Mouse (Mus musculus) stomach, embryonic 16.5 days (tissue): ENCODE measurements around the gene Bach2. TPM values are rescaled to one million over a fixed set of nuclear protein-coding genes. Genes with fewer than 3 reads are reported as not detected.

ENCODE experiments used
- ATAC-seq: fragments of 200-750 bp; cut with Nextera tagmentation; 2 replicates; pipeline ENCODE4 v1.8.0; 2017; ENCODE audit warnings: moderate number of reproducible peaks, moderate TSS enrichment; ENCODE audit not compliant: insufficient read depth, low FRiP score
- H3K27ac ChIP-seq: fragments of 300-500 bp; sonication (generic); 2 replicates; pipeline ENCODE4 v1.5.1; 2014; ENCODE audit warnings: low read length
- H3K27me3 ChIP-seq: fragments of 300-500 bp; sonication (generic); 2 replicates; pipeline ENCODE4 v1.6.1; 2014; ENCODE audit warnings: low read length, control low read depth, mixed read lengths; ENCODE audit not compliant: control insufficient read depth, insufficient read depth
- H3K36me3 ChIP-seq: fragments of 300-500 bp; sonication (generic); 2 replicates; pipeline ENCODE4 v1.6.1; 2014; ENCODE audit warnings: low read length; ENCODE audit not compliant: control insufficient read depth, insufficient read depth
- H3K4me1 ChIP-seq: fragments of 300-500 bp; sonication (generic); 2 replicates; pipeline ENCODE4 v1.6.1; 2014; ENCODE audit warnings: low read length, control low read depth, mixed read lengths; ENCODE audit not compliant: control insufficient read depth, insufficient read depth
- H3K4me2 ChIP-seq: fragments of 300-500 bp; sonication (generic); 2 replicates; pipeline ENCODE4 v1.6.1; 2014; ENCODE audit warnings: low read depth, low read length, mixed read lengths
- H3K4me3 ChIP-seq: fragments of 300-500 bp; sonication (generic); replicated peaks from 2 replicates; pipeline ENCODE4 v1.5.1; 2014; ENCODE audit warnings: mild to moderate bottlenecking, low read length
- H3K9ac ChIP-seq: fragments of 300-500 bp; sonication (generic); 2 replicates; pipeline ENCODE4 v1.6.1; 2014; ENCODE audit warnings: low read length
- H3K9me3 ChIP-seq: fragments of 300-500 bp; sonication (generic); replicated peaks from 2 replicates; pipeline ENCODE4 v1.6.1; 2016; ENCODE audit warnings: low read length, control low read depth; ENCODE audit not compliant: control insufficient read depth
- WGBS: fragments of 180-500 bp; shearing (Covaris S2); extraction: QIAGEN DNeasy Blood & Tissue Kit; methylation state at CpG from one replicate; pipeline ENCODE4 v1.1.7; 2014; 5-methylcytosine and 5-hydroxymethylcytosine counted together
- polyA plus RNA-seq: library from polyadenylated mRNA; unstranded; fragments of >200 nt; fragmentation: Nextera tagmentation; extraction: Ambion mirVana; gene quantifications from 2 replicates; pipeline ENCODE4 v1.2.1, GENCODE M21; 2015

The Bach2 gene
- polyA plus RNA-seq, 1 experiment from 2014 or later: 3.5 TPM

- Histone ChIP-seq H3K4me2 (peak overlapping the region; percentile 20; the same call in 1 of the 2 replicates), H3K4me3 (no peak overlapping the region), H3K36me3 (no peaks in the 10 kb centered on the region), H3K27me3 (no peaks in the 10 kb centered on the region), H3K27ac (no peak overlapping the region), H3K9me3 (no peaks in the 10 kb centered on the region), H3K4me1 (peaks cover 14% of the 10 kb centered on the region), H3K9ac (no peak overlapping the region)
- WGBS: 25% methylated on average over 18 of the region's 18 CpGs
- no peak for ATAC-seq
Measured at GRCm38 (mm10) chr4:32481366-32482055, 242.9 kb downstream of the Bach2 start.

- no peak overlapping the region for H3K4me2 ChIP-seq
- no peaks in the 10 kb centered on the region for H3K27me3 ChIP-seq
- no peak overlapping the region for H3K4me3 ChIP-seq
- WGBS: 86% methylated on average over 8 of the region's 8 CpGs
- no peak overlapping the region for H3K9ac ChIP-seq
- no peak overlapping the region for H3K27ac ChIP-seq
- no peaks in the 10 kb centered on the region for H3K9me3 ChIP-seq
- H3K4me1 ChIP-seq: peaks cover 18% of the 10 kb centered on the region
- H3K36me3 ChIP-seq: no peaks in the 10 kb centered on the region
- no peak for ATAC-seq
Measured at GRCm38 (mm10) chr4:32482138-32482537, 243.5 kb downstream of the Bach2 start.

- WGBS: 38% methylated on average over 8 of the region's 8 CpGs
- no peak for ATAC-seq
- Histone ChIP-seq H3K9me3 (no peaks in the 10 kb centered on the region), H3K9ac (no peak overlapping the region), H3K27me3 (no peaks in the 10 kb centered on the region), H3K4me3 (no peak overlapping the region), H3K4me2 (no peak overlapping the region), H3K36me3 (no peaks in the 10 kb centered on the region), H3K4me1 (peaks cover 21% of the 10 kb centered on the region), H3K27ac (no peak overlapping the region)
Measured at GRCm38 (mm10) chr4:32482936-32483335, 244.3 kb downstream of the Bach2 start.

GRCm38 (mm10) chr4:32485848-32486247 is 247.2 kb downstream of the Bach2 start:
- 16% methylated on average over 5 of the region's 5 CpGs for WGBS
- Histone ChIP-seq H3K36me3 (no peaks in the 10 kb centered on the region), H3K9me3 (no peaks in the 10 kb centered on the region), H3K4me2 (peak overlapping the region; percentile 29; the same call in 1 of the 2 replicates), H3K4me1 (peaks cover 21% of the 10 kb centered on the region), H3K27ac (peak overlapping the region; percentile 62), H3K27me3 (no peaks in the 10 kb centered on the region), H3K9ac (no peak overlapping the region), H3K4me3 (no peak overlapping the region)
- ATAC-seq: no peak

- ATAC-seq: peak; percentile 73; the same call in 1 of the 2 replicates
- no peaks in the 10 kb centered on the region for H3K9me3 ChIP-seq
- 49% methylated on average over 17 of the region's 17 CpGs for WGBS
- H3K4me3 ChIP-seq: no peak overlapping the region
- no peaks in the 10 kb centered on the region for H3K27me3 ChIP-seq
- peak overlapping the region; percentile 40 for H3K9ac ChIP-seq
- peaks cover 19% of the 10 kb centered on the region for H3K4me1 ChIP-seq
- peak overlapping the region; percentile 62 for H3K27ac ChIP-seq
- peak overlapping the region; percentile 29 for H3K4me2 ChIP-seq
- no peaks in the 10 kb centered on the region for H3K36me3 ChIP-seq
Measured at GRCm38 (mm10) chr4:32486654-32487398, 248.2 kb downstream of the Bach2 start.

GRCm38 (mm10) chr4:32489186-32489585 is 250.6 kb downstream of the Bach2 start:
- H3K27me3 ChIP-seq: no peaks in the 10 kb centered on the region
- no peaks in the 10 kb centered on the region for H3K36me3 ChIP-seq
- H3K9me3 ChIP-seq: no peaks in the 10 kb centered on the region
- ATAC-seq: no peak
- H3K9ac ChIP-seq: no peak overlapping the region
- 88% methylated on average over 1 of the region's 1 CpGs for WGBS
- no peak overlapping the region for H3K4me2 ChIP-seq
- H3K4me1 ChIP-seq: peaks cover 19% of the 10 kb centered on the region
- no peak overlapping the region for H3K4me3 ChIP-seq
- no peak overlapping the region for H3K27ac ChIP-seq

- H3K27me3 ChIP-seq: no peaks in the 10 kb centered on the region
- ATAC-seq: no peak
- peaks cover 3% of the 10 kb centered on the region; the same call in 1 of the 2 replicates for H3K9me3 ChIP-seq
- H3K4me1 ChIP-seq: peaks cover 14% of the 10 kb centered on the region
- H3K4me2 ChIP-seq: no peak overlapping the region
- no peaks in the 10 kb centered on the region for H3K36me3 ChIP-seq
- 54% methylated on average over 8 of the region's 8 CpGs for WGBS
- H3K4me3 ChIP-seq: no peak overlapping the region
- H3K9ac ChIP-seq: no peak overlapping the region
- H3K27ac ChIP-seq: no peak overlapping the region
Measured at GRCm38 (mm10) chr4:32491176-32491575, 252.6 kb downstream of the Bach2 start.

GRCm38 (mm10) chr4:32492834-32493233 is 254.2 kb downstream of the Bach2 start:
- no peak overlapping the region for H3K4me2 ChIP-seq
- H3K4me1 ChIP-seq: peaks cover 4% of the 10 kb centered on the region; the same call in 1 of the 2 replicates
- no peak overlapping the region for H3K4me3 ChIP-seq
- H3K9me3 ChIP-seq: peaks cover 3% of the 10 kb centered on the region; the same call in 1 of the 2 replicates
- WGBS: 89% methylated on average over 7 of the region's 7 CpGs
- no peak for ATAC-seq
- H3K27ac ChIP-seq: no peak overlapping the region
- H3K27me3 ChIP-seq: no peaks in the 10 kb centered on the region
- H3K9ac ChIP-seq: no peak overlapping the region
- no peaks in the 10 kb centered on the region for H3K36me3 ChIP-seq

- H3K27me3 ChIP-seq: no peaks in the 10 kb centered on the region
- no peaks in the 10 kb centered on the region for H3K9me3 ChIP-seq
- H3K36me3 ChIP-seq: no peaks in the 10 kb centered on the region
- no peak overlapping the region for H3K4me3 ChIP-seq
- no peaks in the 10 kb centered on the region for H3K4me1 ChIP-seq
- no peak overlapping the region for H3K27ac ChIP-seq
- 90% methylated on average over 8 of the region's 8 CpGs for WGBS
- H3K9ac ChIP-seq: no peak overlapping the region
- H3K4me2 ChIP-seq: no peak overlapping the region
- ATAC-seq: no peak
Measured at GRCm38 (mm10) chr4:32501780-32502179, 263.2 kb downstream of the Bach2 start.
